Mouse (Mus musculus): ENCODE data around the gene Sap30. TPM values are rescaled to one million over a fixed set of nuclear protein-coding genes. Genes with fewer than 3 reads are reported as not detected.
A peak's percentile ranks its signal among the peaks of the same experiment; 100 is the strongest.

The Sap30 gene
- polyA plus RNA-seq, 1 experiment = 52.5 TPM

- Histone ChIP-seq H3K4me3 (ENCODE audit: low read depth, low read length) (no peak overlapping the region), H3K27ac (ENCODE audit: insufficient read depth, low read length) (no peak overlapping the region), H3K4me1 (ENCODE audit: control insufficient read depth, insufficient read depth, low read length) (peaks cover 2% of the 10 kb centered on the region), H3K27me3 (ENCODE audit: control insufficient read depth, insufficient read depth, low read length, poor library complexity, severe bottlenecking) (no peaks in the 10 kb centered on the region), H3K9ac (ENCODE audit: low read depth, poor library complexity, severe bottlenecking) (no peak overlapping the region), H3K36me3 (ENCODE audit: control insufficient read depth, insufficient read depth, low read length, poor library complexity, severe bottlenecking) (peaks cover 18% of the 10 kb centered on the region), H3K9me3 (replicated peaks; ENCODE audit: control insufficient read depth, insufficient read depth, low read length, poor library complexity, severe bottlenecking) (peaks cover 11% of the 10 kb centered on the region)
- TF ChIP-seq CTCF (IDR thresholded peaks at IDR 0.05; ENCODE audit: low read depth, low read length) = peak; percentile 65
- TF ChIP-seq POLR2A (IDR thresholded peaks at IDR 0.05; ENCODE audit: insufficient read depth, low read length) = no peak
Observed at GRCm38 (mm10) chr8:57503641-57504040, 16.0 kb upstream of the Sap30 start.

- Histone ChIP-seq H3K9me3 (replicated peaks; ENCODE audit: control insufficient read depth, insufficient read depth, low read length, poor library complexity, severe bottlenecking) (peaks cover 3% of the 10 kb centered on the region; the same call in 1 of the 2 replicates), H3K4me1 (ENCODE audit: control insufficient read depth, insufficient read depth, low read length) (no peaks in the 10 kb centered on the region), H3K9ac (ENCODE audit: low read depth, poor library complexity, severe bottlenecking) (peak overlapping the region; percentile 29), H3K27me3 (ENCODE audit: control insufficient read depth, insufficient read depth, low read length, poor library complexity, severe bottlenecking) (no peaks in the 10 kb centered on the region), H3K4me3 (ENCODE audit: low read depth, low read length) (peak overlapping the region; percentile 50), H3K27ac (ENCODE audit: insufficient read depth, low read length) (peak overlapping the region; percentile 84), H3K36me3 (ENCODE audit: control insufficient read depth, insufficient read depth, low read length, poor library complexity, severe bottlenecking) (peaks cover 14% of the 10 kb centered on the region)
- TF ChIP-seq CTCF (IDR thresholded peaks at IDR 0.05; ENCODE audit: low read depth, low read length) (no peak), POLR2A (IDR thresholded peaks at IDR 0.05; ENCODE audit: insufficient read depth, low read length) (no peak), EP300 (IDR thresholded peaks at IDR 0.05; ENCODE audit: insufficient read depth, low read depth, low read length) (no peak)
Observed at GRCm38 (mm10) chr8:57498847-57499511, 11.3 kb upstream of the Sap30 start.

GRCm38 (mm10) chr8:57498494-57498846, 10.8 kb upstream of the Sap30 start:
- Histone ChIP-seq H3K9me3 (replicated peaks; ENCODE audit: control insufficient read depth, insufficient read depth, low read length, poor library complexity, severe bottlenecking) (no peaks in the 10 kb centered on the region), H3K4me3 (ENCODE audit: low read depth, low read length) (no peak overlapping the region), H3K27ac (ENCODE audit: insufficient read depth, low read length) (peak overlapping the region; percentile 84), H3K9ac (ENCODE audit: low read depth, poor library complexity, severe bottlenecking) (peak overlapping the region; percentile 29), H3K4me1 (ENCODE audit: control insufficient read depth, insufficient read depth, low read length) (peaks cover 2% of the 10 kb centered on the region), H3K27me3 (ENCODE audit: control insufficient read depth, insufficient read depth, low read length, poor library complexity, severe bottlenecking) (no peaks in the 10 kb centered on the region), H3K36me3 (ENCODE audit: control insufficient read depth, insufficient read depth, low read length, poor library complexity, severe bottlenecking) (peaks cover 18% of the 10 kb centered on the region)
- TF ChIP-seq CTCF (IDR thresholded peaks at IDR 0.05; ENCODE audit: low read depth, low read length) (no peak), POLR2A (IDR thresholded peaks at IDR 0.05; ENCODE audit: insufficient read depth, low read length) (no peak), EP300 (IDR thresholded peaks at IDR 0.05; ENCODE audit: insufficient read depth, low read depth, low read length) (no peak)

GRCm38 (mm10) chr8:57491873-57492272, 4.2 kb upstream of the Sap30 start:
- H3K4me1 ChIP-seq (ENCODE audit: control insufficient read depth, insufficient read depth, low read length) = peaks cover 2% of the 10 kb centered on the region
- H3K9ac ChIP-seq (ENCODE audit: low read depth, poor library complexity, severe bottlenecking) = no peak overlapping the region
- H3K4me3 ChIP-seq (ENCODE audit: low read depth, low read length) = 0 out of 2 replicates have a peak overlapping the region, but pooled peaks have one; percentile 15
- peak overlapping the region; percentile 60 for H3K27ac ChIP-seq (ENCODE audit: insufficient read depth, low read length)
- no peaks in the 10 kb centered on the region for H3K27me3 ChIP-seq (ENCODE audit: control insufficient read depth, insufficient read depth, low read length, poor library complexity, severe bottlenecking)
- TF ChIP-seq CTCF (IDR thresholded peaks at IDR 0.05; ENCODE audit: low read depth, low read length) = no peak
- no peak for TF ChIP-seq EP300 (IDR thresholded peaks at IDR 0.05; ENCODE audit: insufficient read depth, low read depth, low read length)
- TF ChIP-seq POLR2A (IDR thresholded peaks at IDR 0.05; ENCODE audit: insufficient read depth, low read length) = no peak
- H3K9me3 ChIP-seq (replicated peaks; ENCODE audit: control insufficient read depth, insufficient read depth, low read length, poor library complexity, severe bottlenecking) = no peaks in the 10 kb centered on the region
- peaks cover 25% of the 10 kb centered on the region for H3K36me3 ChIP-seq (ENCODE audit: control insufficient read depth, insufficient read depth, low read length, poor library complexity, severe bottlenecking)

- Histone ChIP-seq H3K27me3 (ENCODE audit: control insufficient read depth, insufficient read depth, low read length, poor library complexity, severe bottlenecking) (no peaks in the 10 kb centered on the region), H3K4me1 (ENCODE audit: control insufficient read depth, insufficient read depth, low read length) (peaks cover 2% of the 10 kb centered on the region), H3K9ac (ENCODE audit: low read depth, poor library complexity, severe bottlenecking) (peak overlapping the region; percentile 92), H3K36me3 (ENCODE audit: control insufficient read depth, insufficient read depth, low read length, poor library complexity, severe bottlenecking) (peaks cover 27% of the 10 kb centered on the region), H3K9me3 (replicated peaks; ENCODE audit: control insufficient read depth, insufficient read depth, low read length, poor library complexity, severe bottlenecking) (no peaks in the 10 kb centered on the region), H3K4me3 (ENCODE audit: low read depth, low read length) (no peak overlapping the region; the same call in 1 of the 2 replicates), H3K27ac (ENCODE audit: insufficient read depth, low read length) (peak overlapping the region; percentile 100)
- no peak for TF ChIP-seq POLR2A (IDR thresholded peaks at IDR 0.05; ENCODE audit: insufficient read depth, low read length)
- no peak for TF ChIP-seq CTCF (IDR thresholded peaks at IDR 0.05; ENCODE audit: low read depth, low read length)
- 0 out of 2 replicates have a peak, but pooled peaks have one; percentile 44 for TF ChIP-seq EP300 (IDR thresholded peaks at IDR 0.05; ENCODE audit: insufficient read depth, low read depth, low read length)
Observed at GRCm38 (mm10) chr8:57489896-57490295, 2.2 kb upstream of the Sap30 start.

- Histone ChIP-seq H3K27ac (ENCODE audit: insufficient read depth, low read length) (peak overlapping the region; percentile 100), H3K4me3 (ENCODE audit: low read depth, low read length) (peak overlapping the region; percentile 30; the same call in 1 of the 2 replicates), H3K27me3 (ENCODE audit: control insufficient read depth, insufficient read depth, low read length, poor library complexity, severe bottlenecking) (no peaks in the 10 kb centered on the region), H3K9me3 (replicated peaks; ENCODE audit: control insufficient read depth, insufficient read depth, low read length, poor library complexity, severe bottlenecking) (no peaks in the 10 kb centered on the region), H3K9ac (ENCODE audit: low read depth, poor library complexity, severe bottlenecking) (peak overlapping the region; percentile 92), H3K4me1 (ENCODE audit: control insufficient read depth, insufficient read depth, low read length) (peaks cover 2% of the 10 kb centered on the region), H3K36me3 (ENCODE audit: control insufficient read depth, insufficient read depth, low read length, poor library complexity, severe bottlenecking) (peaks cover 26% of the 10 kb centered on the region)
- no peak for TF ChIP-seq POLR2A (IDR thresholded peaks at IDR 0.05; ENCODE audit: insufficient read depth, low read length)
- TF ChIP-seq EP300 (IDR thresholded peaks at IDR 0.05; ENCODE audit: insufficient read depth, low read depth, low read length) = no peak
- no peak for TF ChIP-seq CTCF (IDR thresholded peaks at IDR 0.05; ENCODE audit: low read depth, low read length)
Observed at GRCm38 (mm10) chr8:57489366-57489765, 1.7 kb upstream of the Sap30 start.

Measured in ES-Bruce4 (cell line).